Mouse (Mus musculus) T-helper 17 cell (primary cell): Measurements from ENCODE around the gene Mmgt2.

Source experiments
- in situ Hi-C, 2 experiments: fragments of 300-600 bp; cut with MboI, MseI; formaldehyde crosslinking; loops; 1 replicate in 1 of 2; 2 replicates in 1 of 2; pipeline ENCODE4 v1.15.1; 2025; ENCODE audit warnings: high pct_unique_total_duplicates in 2 of 2

Gene Mmgt2

GRCm38 (mm10) chr11:62645337-62645675 is 3.2 kb upstream of the Mmgt2 start:
- in situ Hi-C loops, result loop anchor here in 1 of 2 experiments (5.0 kb wide), 1 partner anchor 82 kb away; no protein-coding TSS in a partner anchor

DNA sequence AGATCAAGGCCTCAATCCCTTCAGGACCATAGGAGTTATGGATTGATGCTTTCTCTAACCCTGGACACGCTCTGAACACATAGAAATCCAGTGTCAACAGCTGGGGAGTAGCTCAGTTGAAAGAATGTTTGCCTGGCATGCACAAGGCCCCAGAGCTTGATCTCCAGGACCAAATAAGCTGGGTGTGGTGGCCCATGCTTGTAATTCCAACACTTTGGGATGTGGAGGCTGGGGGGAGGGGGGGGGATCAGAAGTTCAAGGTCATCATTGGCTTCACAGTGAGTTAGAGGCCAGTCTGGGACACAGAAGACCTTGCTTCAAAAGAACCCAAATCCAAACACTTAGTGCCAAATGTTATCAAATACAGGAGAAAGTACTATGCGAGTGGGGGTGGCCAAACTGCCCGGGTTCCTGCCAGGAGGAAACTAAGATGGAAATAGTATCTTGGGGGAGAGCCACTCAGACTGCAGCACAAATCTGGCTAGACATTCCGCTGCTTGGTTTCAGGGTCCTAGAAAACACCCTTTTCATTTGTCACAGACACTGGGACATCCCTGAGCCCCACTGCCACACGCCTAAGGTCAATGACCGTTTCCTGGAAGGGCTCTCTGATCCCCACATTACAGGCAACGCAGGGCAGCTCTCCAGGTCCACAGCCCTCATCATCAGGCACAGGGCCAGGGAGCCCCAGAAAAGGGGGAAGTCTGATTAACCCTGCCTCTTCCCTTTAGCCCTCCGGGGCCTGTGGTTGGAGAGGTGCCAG is 2.6 kb upstream of the Mmgt2 start:
- in situ Hi-C loops, result loop anchor here in 1 of 2 experiments (5.0 kb wide), 1 partner anchor 81 kb away; no protein-coding TSS in a partner anchor

GRCm38 (mm10) chr11:62646495-62646843 is 2.0 kb upstream of the Mmgt2 start:
- in situ Hi-C loops, result loop anchor here in 1 of 2 experiments (5.0 kb wide), 1 partner anchor 81 kb away; no protein-coding TSS in a partner anchor

- in situ Hi-C loops, result loop anchor here in 1 of 2 experiments (5.0 kb wide), 1 partner anchor 80 kb away; no protein-coding TSS in a partner anchor
Observed at GRCm38 (mm10) chr11:62646958-62647515, 1.4 kb upstream of the Mmgt2 start.

- in situ Hi-C loops, result loop anchor here in 1 of 2 experiments (5.0 kb wide), 1 partner anchor 79 kb away; no protein-coding TSS in a partner anchor
Observed at GRCm38 (mm10) chr11:62647661-62648590, 538 bp upstream of the Mmgt2 start, which contains the start of gene Lrrc75a. Lrrc75a (minus strand) TSS chr11:62648523.

DNA sequence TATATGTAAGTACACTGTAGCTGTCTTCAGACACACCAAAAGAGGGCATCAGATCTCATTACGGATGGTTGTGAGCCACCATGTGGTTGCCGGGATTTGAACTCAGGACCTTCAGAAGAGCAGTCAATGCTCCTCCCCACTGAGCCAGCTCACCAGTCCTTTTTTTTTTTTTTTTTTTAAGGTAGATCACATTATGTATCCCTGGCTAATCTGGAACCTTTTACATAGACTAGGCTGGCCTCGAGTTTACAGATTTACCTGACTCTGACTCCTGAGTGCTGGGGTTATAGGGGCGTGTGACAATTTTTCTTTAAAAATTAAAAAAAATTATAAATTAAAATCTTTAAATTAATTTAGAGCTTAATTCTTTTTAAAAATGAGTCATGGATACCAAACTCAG is 1.3 kb downstream of the Mmgt2 start:
- in situ Hi-C loops, result loop anchor here in 1 of 2 experiments (5.0 kb wide), 1 partner anchor 77 kb away; no protein-coding TSS in a partner anchor

DNA sequence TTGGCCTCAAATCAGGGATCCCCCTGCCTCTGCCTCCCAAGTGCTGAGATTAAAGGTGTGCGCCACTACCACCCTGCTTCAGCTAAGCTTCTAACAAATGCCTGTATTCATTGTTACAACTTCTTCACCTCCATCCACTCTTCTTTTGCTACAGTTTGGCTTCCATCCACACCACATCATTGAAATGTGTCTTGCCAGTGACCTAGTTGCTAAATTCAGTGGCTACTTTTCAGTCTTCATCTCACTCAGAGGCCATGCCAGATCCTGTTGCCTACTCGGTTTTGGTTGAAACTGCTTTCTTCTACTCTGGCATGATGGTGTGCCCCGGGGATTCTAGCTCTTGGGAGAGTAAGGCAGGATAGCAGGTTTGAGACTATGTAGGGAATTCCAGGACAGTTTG is 3.1 kb downstream of the Mmgt2 start:
- in situ Hi-C loops, result no loop called here

DNA sequence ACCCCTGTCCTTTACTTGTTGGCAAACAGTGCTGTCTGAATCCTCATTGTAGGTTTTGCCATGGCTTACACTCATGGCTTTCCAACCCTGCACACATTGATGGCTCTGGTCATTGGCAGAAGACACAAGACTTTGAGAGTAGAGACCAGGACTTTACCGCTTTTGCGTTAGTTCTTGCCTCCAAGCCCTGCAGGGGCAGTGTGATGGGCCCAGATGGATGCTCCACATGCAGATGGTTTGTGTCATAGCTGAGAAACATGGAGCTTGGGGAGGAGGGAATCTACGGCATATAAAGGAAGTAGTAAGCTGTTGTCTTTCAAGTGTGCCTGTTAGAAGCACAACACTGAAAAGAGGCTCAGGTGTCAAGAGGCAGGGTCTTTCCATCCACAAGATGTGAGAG is 3.6 kb downstream of the Mmgt2 start:
- in situ Hi-C loops, result no loop called here

DNA sequence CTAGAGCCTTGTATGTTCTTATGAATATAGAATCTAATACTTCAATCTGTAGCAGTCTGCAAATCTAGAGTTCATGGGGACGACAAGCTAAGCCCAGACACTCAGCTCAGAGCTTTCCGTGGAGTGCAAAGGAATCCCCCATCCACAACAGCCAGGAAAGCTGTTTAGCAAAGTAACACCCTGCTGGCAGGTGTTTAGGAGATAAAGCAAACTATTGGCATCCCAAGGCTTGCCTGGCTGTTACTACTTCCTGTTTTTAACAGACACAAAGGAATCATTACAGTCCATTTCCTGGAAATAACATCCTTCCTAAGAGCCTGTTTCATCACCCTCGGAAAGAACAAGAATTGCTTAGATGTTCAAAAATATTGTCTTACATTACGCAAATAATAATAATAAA is 12.4 kb downstream of the Mmgt2 start:
- in situ Hi-C loops, result no loop called here

GRCm38 (mm10) chr11:62664250-62664649 is 15.8 kb downstream of the Mmgt2 start:
- in situ Hi-C loops, result no loop called here

- in situ Hi-C loops, result no loop called here
Observed at GRCm38 (mm10) chr11:62668986-62669385, 20.5 kb downstream of the Mmgt2 start.

DNA sequence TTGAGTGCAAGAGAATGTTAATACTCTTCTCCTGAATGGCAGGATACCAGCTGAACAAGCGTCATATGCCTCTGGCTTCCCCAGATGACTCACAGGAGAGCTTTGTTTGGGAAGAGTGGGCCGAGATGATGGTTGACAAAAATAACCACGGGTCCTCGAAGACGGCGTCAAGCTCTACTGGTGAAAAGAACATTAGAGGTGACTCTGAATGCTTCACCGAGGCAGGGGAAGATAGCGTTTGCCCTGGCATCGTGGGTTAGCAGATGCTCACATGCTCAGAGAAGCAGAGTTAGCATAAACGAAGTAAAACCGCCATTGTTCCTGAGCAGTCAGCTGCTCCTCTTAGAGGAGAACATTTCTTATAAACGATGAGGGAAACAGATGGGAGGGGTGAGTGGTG is 21.0 kb downstream of the Mmgt2 start:
- in situ Hi-C loops, result no loop called here

GRCm38 (mm10) chr11:62670006-62670405 is 21.5 kb downstream of the Mmgt2 start:
- in situ Hi-C loops, result loop anchor here in 1 of 2 experiments (10.0 kb wide), 1 partner anchor 205 kb away; no protein-coding TSS in a partner anchor

GRCm38 (mm10) chr11:62675480-62676289 is 27.2 kb downstream of the Mmgt2 start:
- in situ Hi-C loops, result loop anchor here (5.0 to 10.0 kb wide), 2 partner anchors 63 to 211 kb away; no protein-coding TSS in a partner anchor

- in situ Hi-C loops, result loop anchor here (5.0 to 10.0 kb wide), 2 partner anchors 64 to 211 kb away; no protein-coding TSS in a partner anchor
Observed at GRCm38 (mm10) chr11:62676290-62676596, 27.8 kb downstream of the Mmgt2 start.

DNA sequence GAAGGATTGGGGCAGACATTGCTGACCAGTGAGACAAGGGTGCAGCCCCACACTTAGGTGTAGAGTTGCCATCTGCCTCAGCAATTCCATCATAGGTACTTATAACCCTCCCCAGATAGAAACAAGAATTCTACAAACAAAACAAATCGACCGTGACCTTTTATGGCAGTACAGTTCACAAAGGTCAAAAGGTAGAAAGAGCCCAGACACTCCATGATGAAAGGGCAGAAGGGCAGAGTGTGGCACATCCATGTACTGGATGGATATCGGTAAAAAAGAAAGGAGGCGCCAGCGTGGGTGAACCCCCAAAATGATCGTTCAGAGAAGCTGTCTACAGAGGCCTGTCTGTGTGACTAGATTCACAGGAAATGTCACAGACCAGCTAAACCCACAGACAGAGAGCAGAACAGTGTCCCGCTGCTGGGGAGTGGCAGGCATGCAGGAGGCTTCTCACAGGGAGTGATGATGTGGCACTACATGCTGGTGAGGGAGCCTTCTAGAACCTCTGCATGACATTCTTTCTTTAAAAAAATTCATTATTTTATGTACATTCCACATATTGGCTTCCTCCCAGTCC is 30.4 kb downstream of the Mmgt2 start:
- in situ Hi-C loops, result loop anchor here (5.0 to 10.0 kb wide), 2 partner anchors 67 to 214 kb away; no protein-coding TSS in a partner anchor

- in situ Hi-C loops, result loop anchor here (5.0 to 10.0 kb wide), 2 partner anchors 68 to 215 kb away; no protein-coding TSS in a partner anchor
Observed at GRCm38 (mm10) chr11:62679954-62680353, 31.5 kb downstream of the Mmgt2 start.

DNA sequence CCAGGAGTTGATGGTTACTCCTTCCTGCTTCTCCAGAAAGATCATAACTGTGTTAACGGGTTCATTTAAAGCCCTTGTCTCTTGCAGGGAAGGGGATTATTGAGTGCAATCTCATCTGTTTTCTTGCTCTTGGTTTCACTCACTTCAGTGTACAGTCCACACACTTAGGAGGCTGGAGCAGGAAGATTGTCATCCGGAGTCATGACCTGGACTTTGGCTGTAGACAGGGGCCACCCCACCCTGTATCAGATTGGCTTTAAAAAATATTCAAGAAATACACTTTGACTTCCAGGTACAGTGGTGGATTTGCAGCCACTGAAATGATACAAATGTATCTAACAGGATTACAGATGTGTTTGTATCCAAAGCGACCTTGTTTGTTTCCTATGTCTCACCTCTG is 43.1 kb downstream of the Mmgt2 start:
- in situ Hi-C loops, result no loop called here

DNA sequence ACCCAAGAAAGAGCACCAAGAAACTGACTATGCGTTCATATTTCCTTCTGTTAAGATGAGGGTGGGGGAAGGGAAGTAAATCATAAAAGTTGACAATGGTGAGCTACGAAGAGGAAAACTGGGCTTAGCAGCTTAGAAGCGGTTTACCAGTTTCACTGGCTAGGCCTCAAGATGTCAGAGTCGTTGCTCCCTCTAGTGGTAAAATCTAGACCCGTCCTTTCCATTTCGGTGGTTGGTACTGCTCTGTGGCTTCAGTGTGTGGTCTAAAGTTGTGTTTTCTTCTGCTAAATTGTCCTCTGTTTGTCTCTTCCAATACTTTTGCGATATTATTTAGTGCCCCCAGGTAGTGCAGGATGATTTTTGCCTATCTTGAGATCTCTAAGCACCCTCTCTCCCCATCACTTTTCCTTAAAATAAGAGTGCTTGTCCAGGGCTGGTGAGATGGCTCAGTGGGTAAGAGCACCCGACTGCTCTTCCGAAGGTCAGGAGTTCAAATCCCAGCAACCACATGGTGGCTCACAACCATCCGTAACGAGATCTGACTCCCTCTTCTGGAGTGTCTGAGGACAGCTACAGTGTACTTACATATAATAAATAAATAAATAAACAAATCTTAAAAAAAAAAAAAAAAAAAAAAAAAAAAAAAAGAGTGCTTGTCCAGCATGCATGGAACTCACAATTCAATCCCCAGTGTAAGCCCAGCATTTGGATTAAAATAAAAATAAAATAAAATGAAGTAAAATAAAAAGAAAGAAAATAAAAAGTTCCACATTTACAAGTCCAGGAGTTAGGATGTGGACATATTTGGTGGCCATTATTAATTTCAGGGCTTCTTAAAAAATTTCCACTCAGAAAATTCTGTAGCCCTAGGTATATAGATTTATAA is 45.1 kb downstream of the Mmgt2 start:
- in situ Hi-C loops, result no loop called here
